Mouse (Mus musculus): ENCODE data around the gene Foxp1.
A peak's percentile ranks its signal among the peaks of the same experiment; 100 is the strongest.

Gene Foxp1

GRCm38 (mm10) chr6:99203231-99203630 is 319.3 kb downstream of the Foxp1 start:
- DNase-seq = no peak

GRCm38 (mm10) chr6:99202781-99203180 is 319.7 kb downstream of the Foxp1 start:
- DNase-seq = no peak

GRCm38 (mm10) chr6:99201271-99201705 is 321.2 kb downstream of the Foxp1 start:
- DNase-seq = peak; percentile 20 to 36

GRCm38 (mm10) chr6:99200656-99201055 is 321.9 kb downstream of the Foxp1 start:
- peak; percentile 16 to 41 for DNase-seq

GRCm38 (mm10) chr6:99199277-99199676 is 323.2 kb downstream of the Foxp1 start:
- no peak for DNase-seq

GRCm38 (mm10) chr6:99193697-99194096 is 328.8 kb downstream of the Foxp1 start:
- peak; percentile 53 to 60 for DNase-seq

GRCm38 (mm10) chr6:99191636-99192137 is 330.8 kb downstream of the Foxp1 start:
- DNase-seq = peak in 1 of 2 experiments; percentile 19

GRCm38 (mm10) chr6:99191041-99191635 is 331.4 kb downstream of the Foxp1 start:
- DNase-seq = no peak

- DNase-seq = no peak
Observed at GRCm38 (mm10) chr6:99189967-99190366, 332.6 kb downstream of the Foxp1 start.

- no peak for DNase-seq
Observed at GRCm38 (mm10) chr6:99188366-99189216, 333.9 kb downstream of the Foxp1 start.

- no peak for DNase-seq
Observed at GRCm38 (mm10) chr6:99187914-99188313, 334.6 kb downstream of the Foxp1 start.

GRCm38 (mm10) chr6:99187415-99187814 is 335.1 kb downstream of the Foxp1 start:
- DNase-seq = no peak

- no peak for DNase-seq
Observed at GRCm38 (mm10) chr6:99186569-99186968, 336.0 kb downstream of the Foxp1 start.

GRCm38 (mm10) chr6:99185797-99186196 is 336.7 kb downstream of the Foxp1 start:
- no peak for DNase-seq

- no peak for DNase-seq
Observed at GRCm38 (mm10) chr6:99184051-99184450, 338.5 kb downstream of the Foxp1 start.

GRCm38 (mm10) chr6:99182777-99183176 is 339.7 kb downstream of the Foxp1 start:
- DNase-seq = no peak

- no peak for DNase-seq
Observed at GRCm38 (mm10) chr6:99176216-99176615, 346.3 kb downstream of the Foxp1 start.

GRCm38 (mm10) chr6:99175377-99175776 is 347.1 kb downstream of the Foxp1 start:
- no peak for DNase-seq

GRCm38 (mm10) chr6:99173902-99174210 is 348.7 kb downstream of the Foxp1 start:
- DNase-seq = no peak

GRCm38 (mm10) chr6:99173066-99173901 is 349.2 kb downstream of the Foxp1 start:
- no peak for DNase-seq

- DNase-seq = no peak
Observed at GRCm38 (mm10) chr6:99172589-99172986, 349.9 kb downstream of the Foxp1 start.

GRCm38 (mm10) chr6:99171901-99172588 is 350.5 kb downstream of the Foxp1 start:
- peak in 1 of 2 experiments; percentile 9 for DNase-seq

Measured in kidney, postnatal 4 days (tissue).